Mouse (Mus musculus) right cerebral cortex, postnatal 36 days (tissue): ENCODE results near the gene Pclaf.

Source experiments
- DNase-seq, 2 experiments: peaks; one replicate each; pipeline ENCODE4 v3.0.0; 2022; ENCODE audit warnings: low spot score in 2 of 2, mixed read lengths in 1 of 2

Pclaf gene

DNA sequence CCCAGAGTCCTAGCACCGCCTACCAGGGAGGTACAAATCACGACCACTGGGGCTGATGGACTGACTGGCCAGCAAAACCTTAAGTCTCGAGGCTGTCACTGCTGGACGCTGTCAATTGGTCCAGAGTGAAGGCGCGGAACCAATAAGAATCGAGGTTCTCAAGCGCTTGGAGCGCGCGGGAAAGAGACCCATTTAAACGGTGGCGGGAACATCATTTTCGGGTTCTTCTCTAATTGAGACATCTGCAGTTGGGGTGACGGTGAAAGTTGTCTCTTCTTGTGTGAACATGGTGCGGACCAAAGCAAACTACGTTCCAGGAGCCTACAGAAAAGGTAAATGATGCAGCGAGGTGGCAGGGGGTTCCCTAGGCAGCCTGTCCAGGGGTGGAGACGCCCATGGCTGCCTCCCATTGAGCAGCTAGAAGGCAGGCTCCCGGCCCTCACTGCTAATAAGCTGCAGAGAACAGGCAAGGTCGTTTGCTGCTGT, at the start of gene Pclaf:
Pclaf (plus strand) TSS at position 95 of the 486 bp plus-strand sequence.
- peak; percentile 34 to 54 for DNase-seq

DNA sequence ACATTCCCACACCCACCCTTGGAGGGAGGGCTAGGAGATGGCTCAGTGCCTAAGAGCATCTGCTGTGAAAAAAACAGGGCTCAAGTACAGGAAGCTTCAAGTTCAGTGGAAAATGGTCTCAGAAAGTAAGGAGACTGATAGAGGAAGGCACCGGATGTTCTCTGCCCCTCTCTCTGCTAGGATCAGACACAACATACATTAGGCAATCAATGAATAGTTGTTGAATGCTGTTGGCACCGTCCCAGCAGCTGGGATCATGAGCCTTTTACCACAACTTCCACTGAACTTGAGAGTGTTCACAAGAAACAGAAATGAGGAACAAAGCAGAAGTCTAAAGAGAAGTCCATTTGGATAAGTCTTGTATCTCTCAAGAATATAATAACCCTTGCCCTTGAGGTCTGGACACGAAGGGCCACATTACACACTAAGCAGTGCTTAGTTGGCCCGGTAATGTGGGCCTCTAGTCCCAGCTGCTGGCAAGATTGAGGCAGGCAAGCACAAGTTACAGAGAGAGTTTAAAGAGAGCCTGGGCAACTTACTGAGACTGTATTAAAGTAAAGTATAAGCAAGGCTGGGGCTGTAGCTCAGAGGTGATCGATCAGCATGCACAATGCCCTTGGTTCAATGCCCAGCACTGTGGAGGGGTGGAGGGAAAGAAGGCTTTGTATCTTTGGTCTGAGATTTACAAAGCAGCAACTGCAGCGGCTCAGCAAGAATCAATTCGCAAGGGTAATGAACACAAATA, 45.4 kb upstream of the Pclaf start:
- DNase-seq = no peak

DNA sequence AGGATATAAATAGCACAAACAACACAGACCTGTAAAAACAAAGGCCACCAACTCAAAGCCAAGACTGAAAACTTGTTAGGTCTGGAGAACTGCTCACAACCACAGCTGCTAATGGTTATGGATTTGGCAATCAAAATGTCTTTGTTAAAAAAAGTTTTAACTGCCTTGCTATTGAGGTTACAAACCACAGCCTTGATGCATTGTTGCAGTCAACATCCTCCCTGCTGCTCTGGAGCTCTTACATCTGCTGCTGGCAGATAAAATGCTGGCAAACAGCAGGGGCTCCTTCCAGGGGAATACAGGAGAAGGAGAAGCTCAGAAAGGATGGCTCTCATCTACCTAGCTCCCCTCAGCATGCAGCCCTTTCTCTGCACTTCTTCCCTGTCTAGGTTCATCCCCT, 41.9 kb upstream of the Pclaf start:
- DNase-seq = no peak

DNA sequence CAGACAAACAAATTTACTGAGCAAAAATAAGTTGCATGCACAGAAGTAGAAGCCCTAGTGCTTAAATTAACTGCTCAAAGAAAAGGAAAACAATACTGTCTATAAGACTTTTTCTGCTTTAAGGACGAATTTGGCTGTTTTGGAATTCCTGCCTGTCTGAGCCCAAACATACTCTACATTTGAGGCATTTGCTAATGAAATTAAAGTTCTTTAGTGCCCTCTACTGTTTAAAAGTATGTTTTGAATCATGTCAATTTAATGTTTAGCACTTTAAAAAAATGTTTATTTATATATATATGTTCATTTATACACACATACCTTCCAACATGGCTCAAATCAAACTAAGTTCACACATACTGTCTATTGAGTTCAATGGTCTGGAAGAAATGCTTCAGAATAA, 39.8 kb upstream of the Pclaf start:
- no peak for DNase-seq

DNA sequence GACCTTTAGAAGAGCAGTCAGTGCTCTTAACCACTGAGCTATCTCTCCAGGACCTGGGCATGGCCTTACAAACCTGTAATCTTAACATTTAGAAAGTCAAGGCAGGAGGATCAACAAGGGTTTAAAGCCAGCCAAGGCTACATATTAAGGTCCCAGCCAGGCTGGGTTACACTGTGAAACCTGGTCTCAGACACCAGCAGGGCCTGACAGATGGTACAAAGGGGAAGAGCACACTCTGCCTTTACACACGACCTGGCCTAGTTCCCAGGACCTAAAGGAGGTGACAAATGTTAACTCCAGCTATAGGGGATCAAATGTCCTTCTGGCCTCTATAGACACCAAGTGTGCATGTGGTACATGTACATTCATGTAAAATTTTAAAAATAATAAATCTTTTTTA, 30.4 kb upstream of the Pclaf start:
- no peak for DNase-seq

DNA sequence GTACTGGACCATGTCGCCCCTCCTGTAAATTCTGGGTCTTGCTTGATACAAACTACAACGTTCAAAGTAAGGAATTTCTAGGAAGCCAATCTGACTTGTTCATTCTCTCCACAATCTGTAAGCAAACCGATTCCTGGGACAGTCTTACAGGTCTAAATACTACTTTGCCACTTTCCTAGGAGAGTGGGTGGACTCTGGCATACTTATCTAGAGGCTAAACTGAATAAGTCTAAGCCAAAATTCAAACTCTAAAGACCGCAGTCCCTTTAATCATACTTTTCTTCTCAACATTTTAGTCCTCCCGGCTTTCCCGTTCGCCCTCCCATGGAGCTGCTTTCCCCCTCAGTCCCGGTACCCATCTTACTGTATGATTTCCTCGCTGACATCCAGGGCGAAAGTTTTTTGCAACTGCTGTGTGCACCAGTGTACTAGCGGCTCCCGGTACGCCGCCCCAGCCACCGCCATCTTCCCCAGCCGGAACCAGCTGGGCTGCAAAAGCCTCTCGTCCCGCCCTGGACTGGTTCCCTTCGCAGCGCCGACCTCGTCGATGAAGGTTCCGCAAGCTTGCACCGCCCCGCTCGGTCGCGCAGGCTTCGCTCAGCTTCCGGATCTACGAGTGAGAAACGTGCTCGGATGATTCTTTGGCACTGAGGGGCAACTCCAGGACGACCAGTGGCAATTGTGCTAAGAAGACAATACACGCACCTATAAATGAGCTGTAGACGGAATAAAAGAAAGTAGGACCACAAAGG, 5.3 kb upstream of the Pclaf start:
- peak; percentile 77 to 78 for DNase-seq

DNA sequence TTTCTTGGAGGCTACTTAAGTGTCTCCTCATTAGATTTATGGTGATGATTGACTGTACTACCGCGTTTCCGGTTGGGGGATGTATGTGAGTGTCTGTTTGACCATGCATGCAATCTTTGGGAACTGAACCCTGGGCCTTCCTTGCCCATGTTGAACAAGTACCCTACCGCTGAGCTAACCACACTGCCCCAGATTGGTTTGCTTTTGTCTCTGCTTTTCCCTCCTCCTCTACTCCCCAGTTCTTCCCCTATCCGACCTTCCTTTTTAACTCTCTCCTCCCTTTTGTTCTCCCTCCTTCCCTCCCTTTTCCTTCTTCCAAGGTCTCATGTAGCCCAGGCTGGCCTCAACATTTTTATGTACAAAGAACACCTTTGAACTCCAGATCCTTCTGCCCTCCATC, 1.1 kb downstream of the Pclaf start:
- no peak for DNase-seq

DNA sequence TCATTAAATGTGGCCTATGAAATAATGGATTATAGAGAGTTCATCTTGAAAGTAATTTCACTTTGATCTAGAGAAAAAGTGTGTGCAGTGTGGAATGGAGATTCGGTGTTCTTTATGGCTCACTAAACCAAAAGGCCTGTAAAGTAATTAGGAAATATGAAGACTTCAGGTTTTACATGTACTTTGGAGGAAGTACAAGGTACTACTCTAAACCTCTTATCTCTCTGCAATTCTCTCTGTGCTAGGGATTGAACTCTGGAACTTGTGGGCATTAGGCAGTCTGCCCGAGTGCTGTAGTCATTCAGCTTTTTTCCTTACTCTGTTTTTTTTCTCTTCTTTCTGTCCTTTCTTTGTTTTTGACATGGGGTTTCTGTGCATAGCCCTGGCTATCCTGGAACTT, 6.9 kb downstream of the Pclaf start:
- DNase-seq = no peak

DNA sequence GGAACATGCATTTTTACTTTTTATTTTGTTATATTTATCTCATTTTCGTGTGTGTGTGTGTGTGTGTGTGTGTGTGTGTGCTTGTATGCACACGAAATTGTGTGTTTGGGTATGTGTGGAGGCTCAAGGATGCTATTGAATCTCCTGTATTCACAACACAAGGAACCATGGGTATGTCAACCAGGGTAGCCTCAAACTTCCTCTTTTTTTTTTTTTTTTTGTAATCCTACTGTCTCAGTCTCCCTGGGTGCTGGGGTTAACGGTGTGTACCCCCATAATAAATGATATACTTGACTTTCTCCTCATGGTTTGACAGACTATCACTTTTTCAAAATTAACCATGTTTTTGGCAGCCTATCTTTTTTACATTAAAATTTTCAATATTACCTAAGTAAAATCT, 12.8 kb downstream of the Pclaf start:
- no peak for DNase-seq

DNA sequence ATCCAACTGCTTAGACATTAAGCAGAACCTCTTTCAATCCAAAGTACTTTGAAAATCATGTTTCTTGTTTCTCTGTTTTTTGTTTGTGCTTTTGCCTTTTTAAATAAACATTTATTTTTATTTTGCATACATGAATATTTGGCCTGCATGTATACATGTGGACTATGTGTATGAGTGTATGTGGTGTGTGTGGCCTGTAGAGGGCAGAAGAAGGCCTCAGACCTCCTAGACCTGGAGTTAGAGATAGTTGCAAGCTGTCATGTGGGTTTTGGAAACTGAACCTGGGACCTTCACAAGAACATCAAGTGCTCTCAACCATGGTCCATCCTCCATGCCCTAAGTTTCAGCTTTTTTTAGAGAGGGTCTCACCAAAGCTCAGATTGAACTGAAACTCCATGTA, 13.4 kb downstream of the Pclaf start:
- no peak for DNase-seq

DNA sequence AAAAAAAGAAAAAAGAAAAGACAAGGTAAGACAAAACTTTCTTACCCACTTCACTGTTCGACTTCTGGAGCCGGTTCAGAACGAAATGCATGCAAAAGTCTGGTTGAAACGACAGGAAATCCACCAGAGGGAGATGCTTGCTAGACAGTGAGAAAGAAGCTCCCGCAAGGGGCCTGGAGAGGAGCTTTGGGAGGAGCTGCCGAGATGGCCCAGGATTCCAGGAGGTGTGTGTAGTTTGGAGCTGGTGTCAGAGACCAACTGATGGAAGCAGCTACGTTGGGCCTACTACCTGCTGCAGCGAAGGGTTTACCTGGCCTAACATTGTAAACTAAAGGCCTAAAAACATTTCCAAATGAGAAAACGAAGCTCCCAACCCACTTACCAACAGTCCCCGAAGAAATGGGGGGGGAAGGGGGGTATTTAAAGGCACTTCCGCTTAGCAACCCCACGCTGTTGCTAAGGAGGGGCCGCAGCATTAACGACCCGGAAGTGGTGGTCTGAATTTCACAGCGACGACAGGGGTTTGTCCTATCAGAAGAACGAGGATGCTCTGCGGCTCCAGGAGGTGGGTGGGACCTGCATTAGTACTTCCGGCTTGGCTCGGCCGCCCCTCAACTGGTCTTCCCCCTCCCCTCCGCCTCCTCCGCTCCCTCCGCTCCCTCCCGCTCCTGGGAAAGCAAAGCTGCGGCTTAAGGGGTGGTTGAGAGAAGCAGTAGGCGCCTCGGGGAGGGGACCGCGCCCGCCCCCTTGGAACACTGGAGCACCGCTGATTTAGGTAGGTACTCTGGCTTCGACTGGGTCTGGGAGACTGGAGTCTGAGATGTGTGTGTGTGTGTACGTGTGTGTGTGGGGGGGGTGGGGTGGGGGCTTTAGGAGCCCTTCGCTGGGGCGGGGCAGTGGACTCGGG, 18.6 kb downstream of the Pclaf start, which contains the start of the genes Trip4 and Csnk1g1:
Trip4 (minus strand) TSS at position 401 of the 907 bp plus-strand sequence.
Csnk1g1 (plus strand) TSS at position 531 of the 907 bp plus-strand sequence.
- DNase-seq = peak; percentile 96 to 98

DNA sequence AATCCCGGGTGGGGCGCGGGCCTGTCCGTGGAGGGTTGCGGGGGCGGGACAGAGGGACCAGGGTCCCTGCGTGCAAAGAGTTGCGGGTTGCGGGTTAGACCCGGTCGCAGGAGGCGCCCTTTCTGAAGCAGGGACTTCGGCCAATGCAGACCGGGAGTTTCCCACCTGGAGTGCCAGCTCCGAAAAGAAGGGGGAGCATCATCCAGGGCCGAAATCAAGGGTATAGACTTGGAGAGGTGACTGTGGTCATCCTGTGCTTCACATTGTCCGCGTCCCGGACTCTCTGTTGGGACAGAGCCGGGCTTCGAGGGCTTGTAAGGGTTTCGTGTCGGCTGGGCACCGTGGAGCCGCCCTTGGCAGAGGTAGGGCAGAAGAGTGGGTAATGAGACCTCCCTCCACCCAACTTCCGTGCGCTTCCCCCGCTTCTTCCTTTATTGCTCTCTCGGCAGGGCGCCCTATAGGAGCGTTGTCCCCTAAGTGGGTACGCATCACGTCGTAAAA, 19.3 kb downstream of the Pclaf start:
- peak; percentile 32 to 37 for DNase-seq

DNA sequence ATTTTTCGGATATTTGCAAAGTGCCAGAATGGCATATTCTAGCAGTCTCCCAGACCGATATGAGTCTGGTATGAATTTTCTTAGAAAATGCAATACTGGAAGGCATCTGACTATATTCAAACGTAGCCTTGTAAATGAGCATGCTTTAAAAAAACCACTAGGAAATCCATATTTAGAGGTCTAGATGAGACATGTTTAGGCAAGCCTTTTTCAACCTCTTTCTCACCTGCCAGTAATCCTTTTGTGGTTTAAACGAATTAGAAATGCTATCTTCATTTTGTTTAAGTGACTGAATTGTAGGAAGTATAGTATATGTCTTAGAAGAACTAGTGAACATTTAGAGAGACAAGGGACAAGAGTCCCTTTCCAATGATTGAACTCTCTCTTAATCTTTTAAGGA, 19.8 kb downstream of the Pclaf start:
- DNase-seq = no peak

DNA sequence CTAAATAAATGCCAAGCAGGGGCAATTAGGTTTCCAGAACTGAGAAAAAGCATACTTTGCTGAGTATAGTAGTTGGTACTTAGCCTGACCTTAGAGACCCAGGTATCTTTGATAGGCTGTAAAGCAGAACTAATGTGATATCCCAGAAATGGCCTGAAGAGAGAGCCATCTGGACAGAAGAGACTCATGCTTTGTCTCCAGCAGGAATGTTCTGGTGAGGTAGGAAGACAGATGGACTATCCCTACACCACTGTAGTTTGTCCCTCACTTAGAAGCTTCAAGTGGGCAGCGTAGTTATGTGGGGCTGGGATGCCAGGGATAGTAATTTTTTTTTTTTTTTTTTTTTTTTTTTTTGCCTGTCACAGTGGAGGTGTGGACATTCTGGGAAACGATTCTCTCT, 23.9 kb downstream of the Pclaf start:
- peak in 1 of 2 experiments; percentile 39 for DNase-seq

DNA sequence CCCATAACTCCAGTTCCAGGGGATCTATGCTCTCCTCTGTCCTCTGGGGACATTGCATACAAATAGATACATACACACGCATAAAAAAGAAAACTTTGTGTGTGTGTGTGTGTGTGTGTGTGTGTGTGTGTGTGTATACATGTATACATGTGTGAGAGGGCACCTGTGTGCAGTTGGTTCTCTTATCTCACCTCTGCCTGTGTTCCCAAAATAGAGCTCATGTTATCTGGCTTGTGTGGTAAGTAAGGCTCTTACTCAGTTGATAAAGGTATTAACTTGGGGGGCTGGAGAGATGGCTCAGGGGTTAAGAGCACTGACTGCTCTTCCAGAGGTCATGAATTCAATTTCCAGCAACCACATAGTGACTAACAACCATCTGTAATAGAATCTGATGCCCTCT, 27.0 kb downstream of the Pclaf start:
- DNase-seq = no peak

DNA sequence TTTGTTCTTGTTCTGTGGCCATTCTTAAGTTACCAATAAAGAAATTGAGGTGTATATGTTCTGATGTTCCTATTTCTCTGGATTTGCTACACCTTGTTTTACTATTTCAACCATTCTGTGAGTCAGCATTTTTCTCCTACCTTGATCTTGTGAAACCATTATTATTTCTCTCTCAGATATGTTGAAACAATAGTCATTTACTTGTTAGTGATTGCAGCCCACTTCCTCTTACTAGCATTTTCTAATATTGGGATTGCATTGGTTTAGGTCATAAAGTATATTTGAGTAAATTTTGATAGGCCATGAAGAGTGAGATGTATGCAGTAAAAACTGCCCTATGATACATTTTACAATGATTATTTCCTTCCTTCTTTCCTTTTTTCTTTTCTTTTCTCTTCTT, 38.4 kb downstream of the Pclaf start:
- DNase-seq = no peak

DNA sequence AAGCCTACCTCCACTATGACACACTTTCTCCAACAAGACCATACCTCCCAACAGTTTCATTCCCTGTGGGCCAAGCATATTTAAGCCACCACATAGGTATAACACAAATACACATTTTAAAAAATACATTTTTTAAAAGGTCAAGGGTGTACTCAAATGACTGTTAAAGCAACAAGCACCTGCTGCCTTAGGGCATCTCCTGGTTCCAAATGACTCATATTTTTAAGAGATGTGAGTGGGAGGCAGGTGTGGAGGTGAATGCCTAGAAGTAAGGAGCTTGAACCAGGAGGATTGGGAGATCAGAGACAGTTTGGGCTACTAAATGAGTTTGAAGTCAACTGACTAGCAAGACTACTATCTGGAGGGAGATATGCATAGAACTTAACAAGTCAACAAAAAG, 39.8 kb downstream of the Pclaf start:
- no peak for DNase-seq

DNA sequence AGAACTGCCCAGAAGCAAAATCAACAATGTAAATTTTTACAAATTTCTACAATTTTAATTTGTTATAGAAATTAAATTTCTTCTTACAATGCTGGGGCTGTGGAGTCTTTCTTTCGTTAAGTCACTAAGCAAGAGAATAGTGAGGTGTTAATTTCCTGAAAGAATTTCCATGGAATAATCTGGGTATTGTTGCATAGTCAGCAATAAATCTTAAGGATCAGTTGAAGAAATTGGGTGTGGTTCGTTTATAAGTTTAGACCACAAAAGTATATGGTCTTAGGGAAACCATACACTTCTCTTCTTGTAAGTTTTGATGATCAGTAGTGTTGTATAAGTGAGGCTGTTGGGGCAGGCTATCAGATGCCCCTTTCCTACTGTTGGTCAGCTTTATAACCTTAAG, 47.5 kb downstream of the Pclaf start:
- DNase-seq = no peak

DNA sequence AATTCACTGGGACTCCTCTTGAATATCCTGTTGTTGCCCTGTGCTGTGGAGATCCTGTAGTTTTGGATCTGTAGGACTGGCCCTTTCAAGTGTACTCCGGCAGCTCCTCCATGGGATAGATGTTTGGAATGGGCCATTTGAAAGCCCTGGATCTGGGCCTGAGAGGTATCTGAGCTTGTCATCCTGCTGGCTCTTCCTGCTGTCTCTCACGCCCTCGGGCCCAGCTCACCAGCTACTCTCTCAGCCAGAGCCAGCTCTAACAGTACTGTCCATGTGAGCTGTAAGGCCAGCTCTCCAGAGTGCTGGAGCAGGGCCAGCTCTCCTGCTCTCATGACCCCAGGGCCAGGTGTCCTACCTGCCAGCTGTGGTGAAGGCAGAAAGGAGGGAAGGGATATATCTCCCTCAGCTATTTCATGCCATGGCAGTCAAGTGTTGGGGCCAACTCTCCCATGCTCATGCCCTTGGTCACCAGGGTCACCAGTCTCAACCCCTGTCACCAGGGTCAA, 61.1 kb downstream of the Pclaf start:
- no peak for DNase-seq
